Mouse (Mus musculus): ENCODE results near the gene Efna2.

Gene Efna2

GRCm38 (mm10) chr10:80141786-80142529 lies 37.3 kb upstream of the Efna2 start:
- peak; percentile 97 for DNase-seq (ENCODE audit: low read depth)

DNA sequence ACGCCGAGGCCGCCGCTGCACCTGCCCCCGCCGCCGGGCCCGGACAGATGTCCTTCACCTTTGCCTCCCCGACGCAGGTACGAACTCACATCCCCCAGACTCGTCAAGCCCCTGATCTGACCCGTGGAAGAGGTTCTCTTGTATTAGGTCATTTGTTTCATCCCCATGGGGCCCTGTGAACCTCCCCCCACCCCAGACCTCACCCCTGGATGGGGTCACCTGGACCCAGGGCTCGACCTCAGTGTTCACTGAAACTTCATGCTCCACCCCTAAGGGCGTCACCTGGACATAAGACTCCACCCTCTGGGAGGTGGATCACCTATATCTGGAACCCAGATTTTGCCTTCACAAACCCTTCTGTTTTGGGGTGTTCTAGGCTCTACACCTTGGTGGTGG lies 36.8 kb upstream of the Efna2 start:
- DNase-seq (ENCODE audit: low read depth): no peak

DNA sequence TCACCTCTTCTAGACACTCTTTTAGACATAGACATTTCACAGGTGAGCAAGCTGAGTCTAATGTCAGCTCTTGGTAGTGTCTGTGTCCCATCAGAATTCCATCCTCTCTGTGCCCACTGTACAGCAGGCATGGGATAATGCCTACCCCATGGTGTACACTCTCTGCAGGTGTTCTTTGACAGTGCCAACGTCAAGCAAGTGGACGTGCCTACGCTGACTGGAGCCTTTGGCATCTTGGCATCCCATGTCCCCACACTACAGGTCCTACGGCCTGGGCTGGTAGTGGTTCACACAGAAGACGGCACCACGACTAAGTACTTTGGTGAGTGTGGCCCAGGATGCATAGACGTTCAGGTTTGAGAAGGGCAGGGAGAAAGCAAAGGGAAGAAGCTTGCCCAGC lies 35.6 kb upstream of the Efna2 start:
- no peak for DNase-seq (ENCODE audit: low read depth)

DNA sequence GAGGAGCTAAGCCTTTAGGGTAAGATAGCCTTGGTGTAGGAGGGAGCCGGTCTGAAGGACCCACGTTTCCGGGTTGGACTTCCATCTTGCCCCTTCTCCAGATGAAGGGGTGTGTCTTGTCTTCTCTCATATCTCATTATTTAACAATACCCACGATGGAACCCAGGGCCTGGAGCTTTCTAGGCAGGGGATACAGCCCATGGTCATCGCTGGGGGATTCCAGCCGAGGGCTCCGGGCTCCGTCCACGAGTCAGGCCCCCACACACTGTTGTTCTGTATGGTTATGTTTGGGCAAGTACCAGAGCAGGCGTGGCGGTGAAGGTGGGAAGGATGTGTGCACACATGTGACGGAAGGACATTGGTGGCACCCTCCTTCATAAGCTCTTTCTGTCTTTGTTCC lies 35.1 kb upstream of the Efna2 start:
- no peak for DNase-seq (ENCODE audit: low read depth)

DNA sequence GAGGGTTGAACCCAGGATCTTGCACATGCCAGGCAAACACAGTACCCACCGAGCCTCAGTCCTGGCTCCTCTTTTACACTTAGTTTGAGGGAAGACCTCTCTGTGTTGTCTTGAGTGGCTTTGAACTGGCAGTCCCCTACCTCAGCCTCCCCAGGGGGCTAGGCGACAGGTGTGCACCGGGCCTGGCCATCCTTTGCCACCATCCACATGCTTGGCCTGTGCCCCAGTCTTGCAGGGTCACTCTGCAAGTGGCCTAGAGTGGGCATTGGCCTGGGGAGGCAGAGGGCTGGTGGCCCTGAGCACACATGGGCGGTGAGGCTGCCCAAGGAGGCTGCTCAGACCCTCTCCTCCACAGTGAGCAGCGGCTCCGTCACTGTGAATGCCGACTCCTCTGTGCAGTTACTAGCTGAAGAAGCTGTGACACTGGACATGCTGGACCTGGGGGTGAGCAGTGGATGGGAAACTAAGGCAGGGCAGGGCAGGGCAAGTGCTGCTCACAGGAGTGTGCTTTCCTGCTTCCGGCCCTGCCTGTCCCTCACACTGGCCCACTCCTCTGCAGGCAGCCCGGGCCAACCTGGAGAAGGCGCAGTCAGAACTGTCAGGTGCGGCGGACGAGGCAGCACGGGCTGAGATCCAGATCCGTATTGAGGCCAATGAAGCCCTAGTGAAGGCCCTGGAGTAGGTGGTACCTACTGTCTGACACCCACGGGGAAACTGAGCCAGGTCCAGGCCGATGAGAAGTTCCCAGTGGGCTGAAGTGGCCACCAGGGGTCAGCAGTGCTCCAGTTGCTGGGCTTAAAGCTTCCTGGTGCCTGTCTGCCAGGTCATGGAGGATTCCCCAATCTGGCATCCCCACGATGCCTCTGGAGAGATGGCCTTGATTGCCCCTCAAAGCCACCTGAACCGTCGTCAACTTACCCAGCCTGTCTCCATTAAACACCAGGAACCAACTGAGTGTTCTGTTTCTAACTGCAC lies 34.1 kb upstream of the Efna2 start:
- DNase-seq (ENCODE audit: low read depth): no peak

DNA sequence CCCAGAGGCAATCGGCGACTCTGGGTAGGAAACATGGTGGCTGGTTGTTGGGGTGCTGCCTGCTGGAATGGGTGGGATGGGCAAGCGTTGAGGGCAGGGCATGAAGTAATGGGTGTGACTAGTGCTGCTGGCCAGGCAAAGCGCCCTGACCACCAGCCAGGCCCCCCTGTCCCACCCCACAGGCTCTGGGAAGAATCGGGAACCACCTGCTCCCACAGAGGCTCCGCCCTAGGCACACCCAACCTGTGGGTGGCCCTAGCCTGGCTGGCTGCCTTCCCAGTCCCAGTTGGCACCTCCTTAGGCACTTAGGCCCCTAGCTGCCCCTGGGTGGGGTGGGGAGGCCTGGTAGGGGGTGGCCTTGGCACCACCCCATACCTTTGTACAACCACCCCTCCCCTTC lies 33.4 kb upstream of the Efna2 start:
- no peak for DNase-seq (ENCODE audit: low read depth)

DNA sequence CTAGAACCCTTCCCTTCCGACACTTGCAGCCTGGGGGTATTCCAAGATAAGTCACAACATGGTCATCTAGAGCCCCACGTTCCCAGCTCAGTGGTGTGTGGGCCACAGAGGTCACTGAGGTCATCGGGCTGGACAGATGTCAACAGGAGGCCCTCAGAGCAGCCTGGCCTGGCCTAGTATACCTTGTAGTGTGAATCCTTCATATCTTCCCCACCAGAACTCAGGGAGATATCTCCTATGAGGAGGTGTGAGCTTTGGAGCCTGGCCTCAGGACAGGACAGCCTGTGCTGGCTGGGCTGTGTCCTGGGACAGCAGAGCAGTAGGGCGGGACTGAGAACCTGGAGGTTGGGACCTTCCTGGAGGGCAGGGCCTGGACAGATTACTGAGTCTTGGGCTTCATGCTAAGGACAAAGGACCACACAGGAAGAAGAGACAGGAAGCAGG lies 32.7 kb upstream of the Efna2 start:
- no peak for DNase-seq (ENCODE audit: low read depth)

DNA sequence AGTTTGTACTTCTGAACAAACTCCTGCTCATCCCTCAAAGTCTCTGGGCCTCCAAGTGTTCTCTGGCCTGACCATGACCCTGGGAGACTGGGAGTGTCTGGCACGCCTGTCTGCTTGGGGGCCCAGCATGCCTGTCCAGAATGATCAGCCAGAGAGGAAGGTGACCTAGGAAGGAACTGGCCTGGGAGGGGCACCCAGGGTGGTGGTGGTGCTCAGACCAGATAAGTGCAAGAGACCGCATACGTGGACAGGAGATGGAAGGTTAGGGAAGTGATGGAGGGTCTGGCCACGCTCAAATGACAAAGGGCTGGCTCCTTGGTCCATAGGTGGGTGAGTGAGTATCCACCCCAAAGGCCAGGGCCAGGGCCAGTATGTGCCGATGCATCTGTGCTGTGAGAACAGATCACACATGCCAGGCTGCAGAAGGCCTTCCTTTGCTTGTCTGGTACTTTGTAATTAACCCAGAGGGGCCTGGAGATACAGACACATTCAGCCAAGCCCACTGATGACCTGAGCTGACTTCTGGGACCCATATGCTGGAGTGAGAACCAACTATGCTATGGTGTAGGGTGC lies 32.0 kb upstream of the Efna2 start:
- no peak for DNase-seq (ENCODE audit: low read depth)

DNA sequence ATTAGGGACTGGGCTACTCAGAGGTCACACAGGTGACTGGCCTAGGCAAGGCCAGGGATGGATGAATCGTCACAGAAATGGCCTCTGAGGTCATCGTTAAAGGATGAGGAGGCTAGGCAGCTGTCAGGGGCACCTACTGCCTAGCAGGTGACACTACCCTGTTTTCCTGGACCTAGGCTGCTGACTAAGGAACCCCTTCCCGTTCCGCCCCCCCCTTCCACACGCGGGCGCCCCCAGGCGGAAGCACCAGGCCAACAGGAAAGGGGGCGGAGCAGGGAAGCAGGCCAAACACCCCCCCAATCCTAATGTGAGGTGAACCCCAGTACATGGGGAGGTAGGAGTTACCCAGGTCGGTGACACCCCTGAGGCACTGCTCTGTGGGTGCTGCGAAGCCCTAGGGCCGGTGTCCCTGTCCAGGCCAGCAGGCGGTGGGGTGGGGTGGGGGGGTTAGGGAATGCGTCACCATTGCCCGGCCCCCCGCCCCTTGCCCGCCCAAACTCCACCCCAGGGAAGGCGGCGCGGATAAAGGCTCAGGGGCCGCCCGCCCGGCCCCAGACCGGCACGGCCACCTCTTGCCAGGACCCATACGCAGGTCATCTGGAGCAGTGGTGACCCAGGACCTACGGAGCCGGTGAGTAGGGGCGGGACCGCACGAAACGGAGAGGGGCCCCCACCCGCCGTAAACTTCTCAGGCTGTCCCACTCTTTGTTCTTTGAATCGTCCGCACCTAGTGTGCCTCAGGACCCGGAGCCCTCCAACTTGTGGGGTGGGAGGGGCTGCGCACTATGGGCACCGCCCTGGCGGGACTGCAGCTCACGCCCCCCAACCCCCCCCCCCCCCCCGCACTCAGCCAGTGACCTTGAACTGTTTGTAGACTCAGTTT lies 31.3 kb upstream of the Efna2 start, which contains the start of gene Midn:
Gene Midn, plus strand, starts transcription at position 554 of the 883 bp plus-strand sequence.
- DNase-seq (ENCODE audit: low read depth): no peak

- peak; percentile 87 for DNase-seq (ENCODE audit: low read depth)
These were observed 30.5 kb upstream of the Efna2 start for GRCm38 (mm10) chr10:80148610-80149290.

GRCm38 (mm10) chr10:80149291-80150225 lies 29.7 kb upstream of the Efna2 start:
- peak; percentile 96 for DNase-seq (ENCODE audit: low read depth)

GRCm38 (mm10) chr10:80150226-80151210 lies 28.8 kb upstream of the Efna2 start:
- DNase-seq (ENCODE audit: low read depth): no peak

DNA sequence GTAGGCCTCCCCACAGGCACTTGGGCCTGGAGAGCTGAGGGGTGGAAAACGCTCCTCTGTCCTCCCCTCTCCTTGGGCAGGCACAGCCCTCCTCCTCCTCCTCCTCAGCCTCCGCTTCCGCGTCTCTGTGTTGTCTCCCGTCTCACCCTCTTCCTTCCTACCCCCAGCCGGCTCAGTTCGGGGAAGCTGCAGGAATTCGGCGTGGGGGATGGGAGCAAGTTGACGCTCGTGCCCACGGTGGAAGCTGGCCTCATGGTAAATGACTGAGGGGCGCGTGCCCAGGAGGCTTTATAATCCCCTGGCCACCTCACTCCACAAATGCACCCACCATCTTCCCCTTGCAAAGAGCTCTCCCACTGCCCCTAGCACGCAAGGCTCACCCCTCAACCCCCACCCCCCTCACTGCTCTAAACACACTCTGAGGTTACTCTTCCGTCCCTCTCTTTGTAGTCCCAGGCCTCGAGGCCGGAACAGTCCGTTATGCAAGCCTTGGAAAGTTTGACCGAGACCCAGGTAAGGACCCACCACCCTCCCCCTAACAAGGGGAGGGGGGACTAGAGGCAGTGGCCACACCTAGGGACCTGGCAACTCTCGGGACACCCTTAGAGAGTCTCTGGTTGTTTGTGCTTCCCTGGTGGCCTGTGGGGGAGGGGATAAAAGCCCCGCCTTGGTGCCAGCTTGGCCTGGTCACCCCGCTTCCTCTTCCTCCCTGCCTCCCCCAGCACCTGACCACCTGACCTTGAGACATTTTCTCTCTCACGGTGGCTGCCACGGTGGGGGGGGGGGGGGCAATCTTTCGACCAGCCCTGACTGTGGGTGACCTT lies 27.9 kb upstream of the Efna2 start:
- no peak for DNase-seq (ENCODE audit: low read depth)

DNA sequence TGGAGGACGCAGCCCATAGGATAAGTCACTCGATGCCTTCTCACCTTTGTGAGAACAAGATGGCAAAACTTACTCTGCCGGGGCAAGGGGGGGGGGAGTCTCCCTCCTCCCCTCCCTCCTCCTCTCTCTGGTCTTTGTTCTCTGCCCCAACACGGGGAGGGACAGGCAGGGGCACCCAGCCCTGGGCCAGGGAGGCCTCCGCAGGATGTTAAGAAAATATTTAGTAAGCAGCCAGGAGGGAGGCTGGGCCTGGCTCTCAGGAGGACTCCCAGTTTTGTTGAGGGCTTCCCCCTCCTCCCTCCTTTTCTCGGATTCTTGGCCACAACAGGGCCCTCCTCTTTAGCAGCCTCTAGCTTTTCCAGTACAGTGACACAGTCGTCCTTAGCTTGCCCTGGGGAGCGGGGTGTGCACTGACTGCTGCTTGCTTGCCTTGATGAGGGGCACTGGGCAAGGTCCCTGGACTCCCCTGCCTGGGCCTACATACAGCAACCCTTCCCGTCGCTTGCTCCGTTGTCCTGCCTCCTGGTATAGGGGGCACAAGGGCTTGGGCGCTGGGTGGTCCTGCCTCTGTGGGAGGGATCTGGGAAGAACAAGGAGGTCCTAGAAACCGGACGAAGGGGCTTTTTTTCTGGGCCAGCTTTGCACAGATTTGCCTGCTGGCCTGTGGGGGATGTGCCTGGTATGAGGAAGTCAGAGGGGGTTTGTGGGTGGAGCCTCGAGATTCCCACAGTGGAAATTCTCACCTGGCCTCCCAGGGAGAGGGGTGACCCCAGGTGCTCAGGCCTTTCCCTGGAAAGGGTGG lies 27.0 kb upstream of the Efna2 start:
- DNase-seq (ENCODE audit: low read depth): no peak

- DNase-seq (ENCODE audit: low read depth): no peak
These were observed 26.4 kb upstream of the Efna2 start for GRCm38 (mm10) chr10:80152873-80153260.

GRCm38 (mm10) chr10:80153713-80154112 lies 25.6 kb upstream of the Efna2 start:
- DNase-seq (ENCODE audit: low read depth): no peak

GRCm38 (mm10) chr10:80154384-80154783 lies 24.9 kb upstream of the Efna2 start:
- no peak for DNase-seq (ENCODE audit: low read depth)
